Mouse (Mus musculus) lung, postnatal 4 days (tissue): Measurements from ENCODE around the gene Exoc1.

ENCODE experiments used
- DNase-seq, 2 experiments: peaks; one replicate each; pipeline ENCODE4 v3.0.0; 2021

Exoc1 gene

DNA sequence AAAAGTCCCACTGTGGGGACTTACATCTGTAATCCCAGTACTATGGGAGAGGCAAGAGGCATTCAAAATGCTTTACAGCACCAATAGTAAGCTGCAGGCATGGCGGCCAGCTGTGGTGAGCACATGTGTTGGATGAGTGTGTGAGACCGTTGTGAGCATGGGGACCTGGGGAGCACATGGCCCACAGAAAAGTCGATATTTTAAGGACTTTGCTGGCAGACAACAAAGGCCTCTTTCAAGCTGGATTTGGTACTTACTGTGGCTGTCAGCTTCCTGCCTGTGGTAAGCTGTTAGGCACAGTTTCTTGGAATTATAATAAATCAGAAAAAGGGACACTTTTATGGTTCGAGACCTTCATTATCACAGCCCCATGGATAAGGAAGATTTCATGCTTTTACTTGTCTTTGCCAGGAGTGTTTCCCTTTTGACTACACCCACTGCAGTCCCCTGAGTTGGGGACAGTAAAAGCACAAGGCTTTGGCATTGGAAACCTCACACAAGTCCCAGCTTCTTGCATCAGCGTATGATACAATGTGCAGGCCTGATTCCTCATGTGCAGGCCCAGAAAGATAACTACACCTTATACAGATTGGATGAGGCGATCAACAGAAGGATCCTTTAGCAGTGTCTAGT, 83.9 kb downstream of the Exoc1 start:
- no peak for DNase-seq

- no peak for DNase-seq
These were observed 86.2 kb downstream of the Exoc1 start for GRCm38 (mm10) chr5:76615276-76615675.

- DNase-seq = no peak
These were observed 87.2 kb downstream of the Exoc1 start for GRCm38 (mm10) chr5:76616196-76616747.

DNA sequence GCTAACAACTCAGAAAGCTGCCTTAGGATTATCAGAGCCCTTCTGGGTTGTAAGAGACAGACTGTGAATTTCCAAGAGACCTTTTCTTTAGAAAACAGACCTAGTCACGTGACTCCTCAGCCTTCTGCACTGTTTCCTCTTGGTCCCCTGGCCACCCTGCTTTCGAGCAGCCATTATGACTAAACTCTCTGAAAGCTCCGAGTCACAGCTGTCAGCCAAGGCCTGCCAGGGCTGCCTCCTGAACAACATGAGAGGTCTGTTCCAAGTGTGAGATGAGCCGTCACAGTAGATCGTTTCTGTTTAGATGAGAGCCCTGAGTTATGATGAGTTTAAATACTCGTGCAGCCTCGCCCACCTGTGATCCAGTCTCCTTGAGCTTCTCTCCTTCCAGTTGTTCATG, 89.6 kb downstream of the Exoc1 start:
- no peak for DNase-seq
